Comparison of ENCODE assay signal across 13 mouse cellular contexts in the genomic region with DNA sequence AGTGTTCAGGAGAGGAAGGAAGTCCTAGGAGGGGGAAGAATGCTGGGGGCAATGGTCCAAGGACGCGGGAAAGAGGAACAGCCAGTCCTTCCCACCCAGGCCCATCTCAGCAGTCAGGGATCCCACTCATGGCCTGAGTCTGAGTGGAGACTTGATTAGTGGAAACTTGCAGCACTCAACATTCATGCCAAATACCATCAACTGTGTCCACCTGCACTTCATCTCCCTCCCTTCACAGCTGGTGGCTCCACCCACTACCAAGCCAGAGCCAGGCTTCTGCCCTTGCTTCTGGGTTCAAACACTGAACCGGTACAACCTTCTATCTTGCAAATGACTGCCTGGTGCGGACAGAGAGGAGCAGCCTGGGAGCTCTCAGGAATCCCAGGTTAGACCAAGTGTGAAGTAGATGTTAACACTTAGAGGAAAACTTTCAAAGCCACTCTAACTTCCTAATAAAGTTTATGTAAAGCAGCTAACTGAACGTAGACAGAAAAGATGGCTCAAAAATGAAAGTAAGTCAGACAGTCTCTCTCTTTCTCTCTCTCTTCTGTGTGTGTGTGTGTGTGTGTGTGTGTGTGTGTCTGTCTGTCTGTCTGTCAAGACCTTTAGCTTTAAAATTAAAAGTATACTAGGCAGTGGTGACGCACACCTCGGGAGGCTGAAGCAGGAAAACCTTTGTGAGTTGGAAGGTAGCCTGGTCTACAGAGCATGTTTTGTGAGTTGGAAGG. TPM values are rescaled to one million over a fixed set of nuclear protein-coding genes. Genes with fewer than 3 reads are reported as not detected.
DNase-seq lines count a peak whose midpoint lies in the region; ATAC-seq lines count a peak whose summit lies in the region.
"Had no signal": no experiment of that assay in that cellular context is flagged by ENCODE, and none has a peak within 500 bp of the region (broad histone marks: within the 10 kb centered on the region; RNA-seq: fewer than 3 reads in every experiment).

No protein-coding gene starts in this region.

- H3K36me3 ChIP-seq in midbrain, embryonic 13.5 days, result peaks cover 13% of the 10 kb centered on the region
- 0 out of 2 replicates have a peak, but pooled peaks cover 2% of the 10 kb centered on the region for H3K36me3 ChIP-seq in midbrain, embryonic 16.5 days (ENCODE audit: control insufficient read depth, insufficient read depth, low read length)
- H3K36me3 ChIP-seq: liver, embryonic 13.5 days had no signal

- H3K27ac ChIP-seq in midbrain, embryonic 13.5 days, result peak overlapping the region; percentile 16; the same call in 1 of the 2 replicates
- H3K27ac ChIP-seq in midbrain, embryonic 16.5 days (ENCODE audit: low read length), result no peak overlapping the region
- H3K27ac ChIP-seq: heart, embryonic 13.5 days; liver, embryonic 13.5 days; neural tube, embryonic 15.5 days had no signal

- peak; percentile 39 for DNase-seq in gastrocnemius, postnatal 25 days
- DNase-seq in kidney, postnatal 36 days, result peak; percentile 31 to 50
- peak; percentile 68 for DNase-seq in testis, postnatal 10 days (ENCODE audit: low spot score)
- DNase-seq in frontal cortex, postnatal 14 days (ENCODE audit: low spot score in 2 of 2), result no peak
- no peak for DNase-seq in layer of hippocampus, adult 9-10 months (ENCODE audit: low spot score)
- DNase-seq: cerebellum, postnatal 36 days; liver, embryonic 13.5 days had no signal

- no peak for ATAC-seq in midbrain, embryonic 13.5 days
- no peak for ATAC-seq in midbrain, embryonic 16.5 days
- no peak for ATAC-seq in erythroid progenitor cell, adult 5-6 weeks (replicated peaks; ENCODE audit: low FRiP score, poor library complexity, severe bottlenecking)
- ATAC-seq: Patski had no signal

- peaks cover 30% of the 10 kb centered on the region for H3K4me1 ChIP-seq in midbrain, embryonic 13.5 days (replicated peaks)
- H3K4me1 ChIP-seq in midbrain, embryonic 16.5 days (ENCODE audit: control insufficient read depth, insufficient read depth, low read length), result peaks cover 9% of the 10 kb centered on the region
- H3K4me1 ChIP-seq: liver, embryonic 13.5 days had no signal

- H3K4me3 ChIP-seq in midbrain, embryonic 13.5 days (replicated peaks), result no peak overlapping the region
- no peak overlapping the region for H3K4me3 ChIP-seq in midbrain, embryonic 16.5 days (ENCODE audit: low read depth, low read length)
- H3K4me3 ChIP-seq: heart, embryonic 13.5 days; liver, embryonic 13.5 days; neural tube, embryonic 15.5 days had no signal

- H3K27me3 ChIP-seq in midbrain, embryonic 13.5 days, result no peaks in the 10 kb centered on the region
- no peaks in the 10 kb centered on the region for H3K27me3 ChIP-seq in midbrain, embryonic 16.5 days (ENCODE audit: control insufficient read depth, insufficient read depth, low read depth, low read length)
- H3K27me3 ChIP-seq: heart, embryonic 13.5 days; liver, embryonic 13.5 days; neural tube, embryonic 15.5 days; Patski had no signal

- no peak overlapping the region for H3K4me2 ChIP-seq in midbrain, embryonic 13.5 days (replicated peaks)
- no peak overlapping the region for H3K4me2 ChIP-seq in midbrain, embryonic 16.5 days (ENCODE audit: low read length)
- H3K4me2 ChIP-seq: heart, embryonic 13.5 days; liver, embryonic 13.5 days; neural tube, embryonic 15.5 days had no signal

- WGBS in midbrain, embryonic 13.5 days, result 85% methylated on average over 7 of the region's 7 CpGs
- WGBS in midbrain, embryonic 16.5 days, result 84% methylated on average over 7 of the region's 7 CpGs

- no peaks in the 10 kb centered on the region for H3K9me3 ChIP-seq in midbrain, embryonic 13.5 days
- H3K9me3 ChIP-seq in midbrain, embryonic 16.5 days (replicated peaks; ENCODE audit: control insufficient read depth, low read length, poor library complexity, severe bottlenecking), result no peaks in the 10 kb centered on the region
- H3K9me3 ChIP-seq: heart, embryonic 13.5 days; liver, embryonic 13.5 days; neural tube, embryonic 15.5 days had no signal

- no peak overlapping the region for H3K9ac ChIP-seq in midbrain, embryonic 13.5 days (replicated peaks)
- H3K9ac ChIP-seq in midbrain, embryonic 16.5 days (ENCODE audit: low read depth, low read length), result no peak overlapping the region
- H3K9ac ChIP-seq: heart, embryonic 13.5 days; liver, embryonic 13.5 days; neural tube, embryonic 15.5 days had no signal

RNA-seq across cellular contexts. Expression of a gene that starts 10.6 kb away (rescaled TPM):
- 144 and 155 TPM in 2 replicates for polyA plus RNA-seq in midbrain, embryonic 13.5 days (2015; fragmentation: Nextera tagmentation; extraction: Ambion mirVana)
- 165 and 168 TPM in 2 replicates for polyA plus RNA-seq in midbrain, embryonic 16.5 days (2015; fragmentation: Nextera tagmentation; extraction: Ambion mirVana)
- total RNA-seq in gastrocnemius, postnatal 25 days (2021), result 10 to 100 TPM; 36.8 to 41.0 TPM
- 6.3 TPM in 1 of 2 replicates, not detected in the other for total RNA-seq in erythroid progenitor cell, adult 5-6 weeks (2015; ENCODE audit: low replicate concordance)
- 1.4 and 2.0 TPM in 2 replicates for total RNA-seq in erythroid progenitor cell, adult 5-6 weeks (2017; ENCODE audit: low replicate concordance)

Comparison
In these comparisons a context has a peak if more than half of its experiments do, and no peak if none do; other contexts are left out.
1. DNase-seq: peak in gastrocnemius, postnatal 25 days (single experiment), kidney, postnatal 36 days (2 of 2) and testis, postnatal 10 days (single experiment); none in frontal cortex, postnatal 14 days (0 of 2) and layer of hippocampus, adult 9-10 months (single experiment).
2. RNA of a gene that starts 10.6 kb away (total RNA-seq): 36.8 to 41.0 TPM in gastrocnemius, postnatal 25 days; 1.4 to 6.3 TPM in erythroid progenitor cell, adult 5-6 weeks; every median in the first group is over 4 times any median in the second.